ENCODE assay signal across 21 mouse cellular contexts in the genomic region with DNA sequence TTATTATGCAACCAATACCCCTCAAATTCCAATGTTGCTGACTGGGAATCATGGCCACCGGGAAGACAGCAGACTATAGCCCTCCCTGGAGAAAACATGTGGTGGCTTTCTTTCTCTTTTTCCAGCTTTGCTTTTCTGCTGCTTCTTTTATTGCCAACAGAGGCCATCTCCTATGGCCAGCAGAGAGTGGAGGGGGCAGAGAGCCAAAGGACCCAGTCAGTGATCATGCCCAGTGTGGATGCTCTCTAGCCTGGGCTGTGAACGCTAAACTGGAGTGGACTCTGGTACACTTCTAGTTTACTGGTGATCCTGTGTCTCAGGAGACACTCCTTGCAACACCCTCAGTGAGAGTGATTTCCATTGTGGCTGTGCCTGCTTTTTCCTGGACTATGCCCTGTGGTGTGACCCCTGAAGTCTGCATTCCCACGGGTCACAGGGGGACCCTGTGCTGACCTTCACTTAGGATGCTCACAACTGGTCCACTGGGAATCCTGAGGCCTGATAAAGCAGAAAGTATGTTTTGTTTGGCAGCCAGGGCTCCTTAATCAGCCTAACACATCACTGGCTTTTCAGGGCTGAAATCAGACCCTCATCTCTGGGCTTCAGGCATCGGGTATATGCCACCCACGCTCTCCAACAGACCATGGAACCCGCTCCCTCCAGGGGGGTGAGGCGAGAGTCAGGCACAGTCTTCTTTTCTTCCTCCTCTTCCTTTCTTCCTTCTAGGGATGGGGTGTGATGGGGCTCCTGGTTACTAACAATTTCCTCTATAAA. TPM values are rescaled to one million over a fixed set of nuclear protein-coding genes. Genes with fewer than 3 reads are reported as not detected.
DNase-seq lines count a peak whose midpoint lies in the region; ATAC-seq lines count a peak whose summit lies in the region.
"Had no signal": no experiment of that assay in that cellular context is flagged by ENCODE, and none has a peak within 500 bp of the region (broad histone marks: within the 10 kb centered on the region; RNA-seq: fewer than 3 reads in every experiment).

No protein-coding gene starts in this region.

- DNase-seq in cerebellum, postnatal 14 days, result peak; percentile 40 to 51
- DNase-seq in cerebellum, adult 9-10 months, result no peak
- DNase-seq in kidney, postnatal 25 days, result no peak
- DNase-seq in Muller cell, postnatal 12 days (ENCODE audit: inconsistent ontology term), result peak; percentile 63
- no peak for DNase-seq in limb, embryonic 10.5 days (ENCODE audit: low spot score)
- DNase-seq: lung, postnatal 14 days; spleen, adult 18-20 months; thymus, adult 2 months had no signal

- no peak overlapping the region for H3K4me3 ChIP-seq in kidney, embryonic 16.5 days (ENCODE audit: low read length)
- H3K4me3 ChIP-seq in limb, embryonic 10.5 days, result no peak overlapping the region
- H3K4me3 ChIP-seq: forebrain, embryonic 12.5 days; heart, embryonic 12.5 days; liver, embryonic 15.5 days; neural tube, embryonic 13.5 days; stomach, embryonic 15.5 days had no signal

- H3K36me3 ChIP-seq in kidney, embryonic 16.5 days (ENCODE audit: insufficient read depth, low read length), result no peaks in the 10 kb centered on the region
- H3K36me3 ChIP-seq in limb, embryonic 10.5 days, result no peaks in the 10 kb centered on the region
- H3K36me3 ChIP-seq: heart, embryonic 12.5 days; liver, embryonic 15.5 days; stomach, embryonic 15.5 days had no signal

- WGBS in kidney, embryonic 16.5 days, result 29% methylated on average over 7 of the region's 7 CpGs
- WGBS in limb, embryonic 10.5 days, result 79% methylated on average over 7 of the region's 7 CpGs

- peak; percentile 75 for ATAC-seq in kidney, embryonic 16.5 days (ENCODE audit: low FRiP score, low TSS enrichment)
- no peak for ATAC-seq in frontal cortex, adult (ENCODE audit: low TSS enrichment)
- no peak for ATAC-seq in erythroblast, adult 5-6 weeks (replicated peaks; ENCODE audit: low FRiP score, poor library complexity, severe bottlenecking)

- peaks cover 20% of the 10 kb centered on the region for H3K4me1 ChIP-seq in kidney, embryonic 16.5 days (ENCODE audit: insufficient read depth, low read length)
- peaks cover 48% of the 10 kb centered on the region for H3K4me1 ChIP-seq in limb, embryonic 10.5 days
- H3K4me1 ChIP-seq: liver, embryonic 15.5 days had no signal

- no peaks in the 10 kb centered on the region for H3K9me3 ChIP-seq in kidney, embryonic 16.5 days (ENCODE audit: low read length)
- H3K9me3 ChIP-seq in limb, embryonic 10.5 days (replicated peaks), result no peaks in the 10 kb centered on the region
- H3K9me3 ChIP-seq: forebrain, embryonic 12.5 days; heart, embryonic 12.5 days; liver, embryonic 15.5 days; neural tube, embryonic 13.5 days; stomach, embryonic 15.5 days had no signal

- no peak overlapping the region for H3K9ac ChIP-seq in kidney, embryonic 16.5 days (replicated peaks; ENCODE audit: low read length)
- H3K9ac ChIP-seq: forebrain, embryonic 12.5 days; heart, embryonic 12.5 days; liver, embryonic 15.5 days; neural tube, embryonic 13.5 days; stomach, embryonic 15.5 days had no signal

- peak overlapping the region; percentile 37; the same call in 1 of the 2 replicates for H3K27ac ChIP-seq in kidney, embryonic 16.5 days (ENCODE audit: low read length)
- H3K27ac ChIP-seq in limb, embryonic 10.5 days, result peak overlapping the region; percentile 19
- H3K27ac ChIP-seq: forebrain, embryonic 12.5 days; liver, embryonic 15.5 days; neural tube, embryonic 13.5 days; stomach, embryonic 15.5 days had no signal

- H3K27me3 ChIP-seq in kidney, embryonic 16.5 days (ENCODE audit: insufficient read depth, low read length), result no peaks in the 10 kb centered on the region
- H3K27me3 ChIP-seq in limb, embryonic 10.5 days (ENCODE audit: low read depth, poor library complexity, severe bottlenecking), result no peaks in the 10 kb centered on the region
- H3K27me3 ChIP-seq: forebrain, embryonic 12.5 days; liver, embryonic 15.5 days; neural tube, embryonic 13.5 days; stomach, embryonic 15.5 days had no signal

- H3K4me2 ChIP-seq in kidney, embryonic 16.5 days (replicated peaks; ENCODE audit: low read depth, low read length), result no peak overlapping the region
- H3K4me2 ChIP-seq: forebrain, embryonic 12.5 days; heart, embryonic 12.5 days; liver, embryonic 15.5 days; neural tube, embryonic 13.5 days; stomach, embryonic 15.5 days had no signal

RNA-seq across cellular contexts. Expression of a gene that starts 41.7 kb away (rescaled TPM):
- polyA plus RNA-seq in kidney, embryonic 16.5 days (2015; fragmentation: Nextera tagmentation; extraction: Ambion mirVana), result 4.5 and 5.0 TPM in 2 replicates
- 3.1 and 6.0 TPM in 2 replicates for polyA plus RNA-seq in limb, embryonic 10.5 days (2016; fragmentation: Nextera tagmentation; extraction: Ambion mirVana)
- total RNA-seq in erythroblast, adult 5-6 weeks (2015; ENCODE audit: low replicate concordance), result not detected in 2 replicates
- 0.56 TPM in 1 of 2 replicates, not detected in the other for total RNA-seq in erythroblast, adult 5-6 weeks (2017; ENCODE audit: low replicate concordance)
- total RNA-seq: common myeloid progenitor, adult 5-6 weeks had no signal

RNA-seq across cellular contexts. Expression of a gene that starts 45.7 kb away (rescaled TPM):
- 0.16 and 0.31 TPM in 2 replicates for polyA plus RNA-seq in kidney, embryonic 16.5 days (2015; fragmentation: Nextera tagmentation; extraction: Ambion mirVana)
- polyA plus RNA-seq in limb, embryonic 10.5 days (2016; fragmentation: Nextera tagmentation; extraction: Ambion mirVana), result 0.28 and 0.61 TPM in 2 replicates
- not detected in 2 replicates for total RNA-seq in erythroblast, adult 5-6 weeks (2015; ENCODE audit: low replicate concordance)
- not detected in 2 replicates for total RNA-seq in erythroblast, adult 5-6 weeks (2017; ENCODE audit: low replicate concordance)
- total RNA-seq: heart, postnatal 25 days; monocyte, adult 5-6 weeks had no signal
- polyA plus RNA-seq: gonadal fat pad, adult 2 months; urinary bladder, adult 2 months had no signal

RNA-seq across cellular contexts. Expression of a gene that starts 50.7 kb away (rescaled TPM):
- 10.7 and 12.4 TPM in 2 replicates for polyA plus RNA-seq in kidney, embryonic 16.5 days (2015; fragmentation: Nextera tagmentation; extraction: Ambion mirVana)
- 4.0 and 8.2 TPM in 2 replicates for polyA plus RNA-seq in limb, embryonic 10.5 days (2016; fragmentation: Nextera tagmentation; extraction: Ambion mirVana)
- total RNA-seq in erythroblast, adult 5-6 weeks (2015; ENCODE audit: low replicate concordance), result 171 and 180 TPM in 2 replicates
- total RNA-seq in erythroblast, adult 5-6 weeks (2017; ENCODE audit: low replicate concordance), result 259 and 394 TPM in 2 replicates

Comparison
In these comparisons a context has a peak if more than half of its experiments do, and no peak if none do; other contexts are left out.
1. DNase-seq: peak in cerebellum, postnatal 14 days (2 of 2) and Muller cell, postnatal 12 days (single experiment); none in cerebellum, adult 9-10 months (single experiment), kidney, postnatal 25 days (0 of 2) and limb, embryonic 10.5 days (single experiment).